Mouse (Mus musculus): ENCODE measurements around the gene Aqp8.

Gene Aqp8

GRCm38 (mm10) chr7:123462070-123462501 lies at the start of gene Aqp8:
Gene Aqp8 (plus strand): TSS chr7:123462291.
- DNase-seq (ENCODE audit: low read depth): no peak

GRCm38 (mm10) chr7:123416803-123417202 lies 45.3 kb upstream of the Aqp8 start:
- DNase-seq (ENCODE audit: low read depth): no peak

- DNase-seq (ENCODE audit: low read depth): no peak
These were observed 44.4 kb upstream of the Aqp8 start for GRCm38 (mm10) chr7:123417661-123418060.

- DNase-seq (ENCODE audit: low read depth): no peak
These were observed 42.1 kb upstream of the Aqp8 start for GRCm38 (mm10) chr7:123419984-123420383.

- no peak for DNase-seq (ENCODE audit: low read depth)
These were observed 40.1 kb upstream of the Aqp8 start for GRCm38 (mm10) chr7:123421958-123422357.

- DNase-seq (ENCODE audit: low read depth): no peak
These were observed 37.8 kb upstream of the Aqp8 start for GRCm38 (mm10) chr7:123424281-123424680.

- no peak for DNase-seq (ENCODE audit: low read depth)
These were observed 36.8 kb upstream of the Aqp8 start for GRCm38 (mm10) chr7:123425134-123425757.

- no peak for DNase-seq (ENCODE audit: low read depth)
These were observed 32.3 kb upstream of the Aqp8 start for GRCm38 (mm10) chr7:123429624-123430410.

- no peak for DNase-seq (ENCODE audit: low read depth)
These were observed 31.7 kb upstream of the Aqp8 start for GRCm38 (mm10) chr7:123430411-123430705.

GRCm38 (mm10) chr7:123431206-123431605 lies 30.9 kb upstream of the Aqp8 start:
- DNase-seq (ENCODE audit: low read depth): no peak

GRCm38 (mm10) chr7:123442079-123442478 lies 20.0 kb upstream of the Aqp8 start:
- DNase-seq (ENCODE audit: low read depth): no peak

GRCm38 (mm10) chr7:123448794-123449193 lies 13.3 kb upstream of the Aqp8 start:
- DNase-seq (ENCODE audit: low read depth): no peak

GRCm38 (mm10) chr7:123449676-123450075 lies 12.4 kb upstream of the Aqp8 start:
- DNase-seq (ENCODE audit: low read depth): no peak

- DNase-seq (ENCODE audit: low read depth): no peak
These were observed 11.6 kb upstream of the Aqp8 start for GRCm38 (mm10) chr7:123450515-123450914.

- no peak for DNase-seq (ENCODE audit: low read depth)
These were observed 9.5 kb upstream of the Aqp8 start for GRCm38 (mm10) chr7:123452551-123452950.

GRCm38 (mm10) chr7:123453066-123453465 lies 9.0 kb upstream of the Aqp8 start:
- DNase-seq (ENCODE audit: low read depth): no peak

GRCm38 (mm10) chr7:123455088-123455487 lies 7.0 kb upstream of the Aqp8 start:
- DNase-seq (ENCODE audit: low read depth): no peak

- DNase-seq (ENCODE audit: low read depth): no peak
These were observed 3.8 kb upstream of the Aqp8 start for GRCm38 (mm10) chr7:123458309-123458708.

GRCm38 (mm10) chr7:123459247-123459646 lies 2.8 kb upstream of the Aqp8 start:
- no peak for DNase-seq (ENCODE audit: low read depth)

GRCm38 (mm10) chr7:123461316-123461715 lies 775 bp upstream of the Aqp8 start:
- DNase-seq (ENCODE audit: low read depth): no peak

GRCm38 (mm10) chr7:123463569-123463968 lies 1.5 kb downstream of the Aqp8 start:
- no peak for DNase-seq (ENCODE audit: low read depth)

- peak; percentile 39 for DNase-seq (ENCODE audit: low read depth)
These were observed 3.7 kb downstream of the Aqp8 start for GRCm38 (mm10) chr7:123465692-123466387.

- no peak for DNase-seq (ENCODE audit: low read depth)
These were observed 5.9 kb downstream of the Aqp8 start for GRCm38 (mm10) chr7:123467961-123468360.
